Comparison of ENCODE assay signal across 18 mouse cellular contexts in the genomic region with DNA sequence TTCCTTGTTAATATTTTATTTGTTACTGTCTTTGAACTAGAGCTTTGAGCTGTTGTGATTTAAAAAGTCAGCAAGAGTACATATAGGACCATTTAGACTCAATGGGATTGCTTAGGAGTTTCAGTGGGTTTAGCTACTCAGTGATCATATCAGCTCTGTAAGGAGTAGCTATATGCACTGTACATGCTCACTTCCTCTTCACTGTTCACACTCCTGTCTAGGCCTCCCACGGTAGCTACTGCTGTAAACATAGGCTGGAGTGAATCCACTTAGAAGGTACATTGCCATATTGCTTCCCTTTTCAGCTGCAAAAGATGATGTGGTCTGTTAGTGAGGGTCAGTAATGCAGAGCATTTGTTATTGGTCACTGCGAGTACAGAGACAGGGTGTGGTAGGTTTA.
A peak's percentile ranks its signal among the peaks of the same experiment; 100 is the strongest.
DNase-seq lines count a peak whose midpoint lies in the region; ATAC-seq and TF ChIP-seq lines count a peak whose summit lies in the region.
"Had no signal": no experiment of that assay in that cellular context is flagged by ENCODE, and none has a peak within 500 bp of the region (broad histone marks: within the 10 kb centered on the region; RNA-seq: fewer than 3 reads in every experiment).

No protein-coding gene starts in this region.

- TF ChIP-seq POLR2A in MEL (IDR thresholded peaks at IDR 0.05; ENCODE audit: control insufficient read depth in 1 of 2, insufficient read depth in 1 of 2, low read depth in 1 of 2, low read length in 2 of 2, poor library complexity in 1 of 2) = no peak

- H3K9me3 ChIP-seq in forebrain, embryonic 10.5 days = peaks cover 3% of the 10 kb centered on the region; the same call in 1 of the 2 replicates
- H3K9me3 ChIP-seq in forebrain, embryonic 11.5 days (ENCODE audit: control insufficient read depth, low read length) = no peaks in the 10 kb centered on the region
- H3K9me3 ChIP-seq in MEL (replicated peaks; ENCODE audit: insufficient read depth, low read length) = no peaks in the 10 kb centered on the region
- H3K9me3 ChIP-seq: embryonic facial prominence, embryonic 13.5 days; heart, embryonic 12.5 days; hindbrain, embryonic 10.5 days had no signal

- no peak for DNase-seq in forebrain, embryonic 10.5 days (ENCODE audit: extremely low spot score, low spot score)
- no peak for DNase-seq in forebrain, embryonic 11.5 days (ENCODE audit: low spot score)
- DNase-seq in thymus, postnatal 10 days (ENCODE audit: low spot score in 2 of 2) = peak; percentile 7 to 29
- DNase-seq in thymus, postnatal 4 days = no peak
- DNase-seq in MEL (ENCODE audit: low read depth, low spot score) = peak; percentile 69
- DNase-seq in heart, adult 11 months = no peak
- DNase-seq: adrenal gland, adult 2 months; adrenal gland, postnatal 25 days; cerebellum, adult 11 months; cerebellum, adult 8-10 months; cerebellum, postnatal 14 days; gastrocnemius, postnatal 10 days had no signal

- H3K4me2 ChIP-seq in forebrain, embryonic 11.5 days (ENCODE audit: low read depth, low read length, severe bottlenecking) = no peak overlapping the region
- H3K4me2 ChIP-seq: embryonic facial prominence, embryonic 13.5 days; heart, embryonic 12.5 days; hindbrain, embryonic 14.5 days had no signal

- no peak overlapping the region for H3K4me3 ChIP-seq in forebrain, embryonic 10.5 days
- no peak overlapping the region for H3K4me3 ChIP-seq in forebrain, embryonic 11.5 days (ENCODE audit: low read depth, low read length)
- no peak overlapping the region for H3K4me3 ChIP-seq in MEL (ENCODE audit: control insufficient read depth in 1 of 2, insufficient read depth in 1 of 2, low read depth in 2 of 2, low read length in 2 of 2)
- H3K4me3 ChIP-seq: embryonic facial prominence, embryonic 13.5 days; heart, embryonic 12.5 days; hindbrain, embryonic 10.5 days had no signal

- no peak for TF ChIP-seq EP300 in MEL (IDR thresholded peaks at IDR 0.05; ENCODE audit: low read depth in 1 of 2, low read length in 2 of 2)

- no peak for TF ChIP-seq RAD21 in MEL (IDR thresholded peaks at IDR 0.05; ENCODE audit: low read depth, low read length)

- H3K79me2 ChIP-seq in MEL (ENCODE audit: control insufficient read depth, insufficient read depth, low read length, poor library complexity) = no peaks in the 10 kb centered on the region

- H3K27me3 ChIP-seq in forebrain, embryonic 10.5 days (ENCODE audit: poor library complexity, severe bottlenecking) = peaks cover 28% of the 10 kb centered on the region
- H3K27me3 ChIP-seq in forebrain, embryonic 11.5 days (ENCODE audit: control insufficient read depth, insufficient read depth, low read length) = no peaks in the 10 kb centered on the region
- no peaks in the 10 kb centered on the region for H3K27me3 ChIP-seq in MEL (ENCODE audit: control insufficient read depth in 1 of 2, insufficient read depth in 2 of 2, low read length in 2 of 2)
- H3K27me3 ChIP-seq: embryonic facial prominence, embryonic 13.5 days; heart, embryonic 12.5 days had no signal

- 86% methylated on average over 2 of the region's 2 CpGs for WGBS in forebrain, embryonic 10.5 days
- 84% methylated on average over 2 of the region's 2 CpGs for WGBS in forebrain, embryonic 11.5 days

- H3K4me1 ChIP-seq in forebrain, embryonic 10.5 days = peaks cover 9% of the 10 kb centered on the region
- H3K4me1 ChIP-seq in forebrain, embryonic 11.5 days (replicated peaks; ENCODE audit: control insufficient read depth, insufficient read depth, low read length) = no peaks in the 10 kb centered on the region; the same call in 1 of the 2 replicates
- H3K4me1 ChIP-seq in MEL (ENCODE audit: control insufficient read depth in 1 of 2, insufficient read depth in 2 of 2, low read length in 2 of 2) = peaks cover 0 to 2% of the 10 kb centered on the region in 2 experiments; a peak in 1 of 4 replicates
- H3K4me1 ChIP-seq: embryonic facial prominence, embryonic 13.5 days; heart, embryonic 12.5 days had no signal

- TF ChIP-seq CTCF in MEL (IDR thresholded peaks at IDR 0.05 in 2 of 3, conservative IDR thresholded peaks at IDR 0.05 in 1 of 3; ENCODE audit: control insufficient read depth in 1 of 3, insufficient read depth in 1 of 3, low read depth in 2 of 3, low read length in 3 of 3, poor library complexity in 1 of 3, severe bottlenecking in 1 of 3) = no peak

- no peak overlapping the region for H3K9ac ChIP-seq in forebrain, embryonic 11.5 days (ENCODE audit: low read length)
- no peak overlapping the region for H3K9ac ChIP-seq in MEL (ENCODE audit: control insufficient read depth, low read depth, low read length, poor library complexity, severe bottlenecking)
- H3K9ac ChIP-seq: embryonic facial prominence, embryonic 13.5 days; heart, embryonic 12.5 days; hindbrain, embryonic 14.5 days had no signal

- H3K27ac ChIP-seq in forebrain, embryonic 10.5 days = peak overlapping the region; percentile 48; the same call in 1 of the 2 replicates
- no peak overlapping the region for H3K27ac ChIP-seq in forebrain, embryonic 11.5 days (ENCODE audit: low read depth, low read length)
- H3K27ac ChIP-seq in MEL (ENCODE audit: control insufficient read depth, low read depth, low read length) = no peak overlapping the region
- H3K27ac ChIP-seq: embryonic facial prominence, embryonic 13.5 days; hindbrain, embryonic 10.5 days; hindbrain, embryonic 14.5 days had no signal

- ATAC-seq in forebrain, embryonic 11.5 days (replicated peaks; ENCODE audit: low FRiP score) = no peak
- peak; percentile 48 for ATAC-seq in megakaryocyte progenitor cell, adult 5-6 weeks (replicated peaks; ENCODE audit: poor library complexity)
- ATAC-seq: forebrain, embryonic 14.5 days had no signal

- H3K36me3 ChIP-seq in forebrain, embryonic 10.5 days (replicated peaks) = peaks cover 5% of the 10 kb centered on the region; the same call in 1 of the 2 replicates
- H3K36me3 ChIP-seq in forebrain, embryonic 11.5 days (ENCODE audit: control insufficient read depth, insufficient read depth, low read length) = no peaks in the 10 kb centered on the region
- H3K36me3 ChIP-seq in MEL (ENCODE audit: control insufficient read depth in 1 of 2, insufficient read depth in 2 of 2, low read length in 2 of 2) = peaks cover 0 to 9% of the 10 kb centered on the region in 2 experiments; a peak in 2 of 4 replicates
- H3K36me3 ChIP-seq: embryonic facial prominence, embryonic 13.5 days; heart, embryonic 12.5 days; hindbrain, embryonic 10.5 days had no signal

TF ChIP-seq in MEL, 35 proteins besides CTCF, POLR2A, EP300 and RAD21:
- TF ChIP-seq MAZ (IDR thresholded peaks at IDR 0.05; ENCODE audit: low read depth, low read length) = no peak
- TF ChIP-seq MXI1 (IDR thresholded peaks at IDR 0.05; ENCODE audit: low read depth, low read length) = no peak
- TF ChIP-seq ZMIZ1 (IDR thresholded peaks at IDR 0.05; ENCODE audit: low read depth, low read length) = no peak
- TF ChIP-seq MEF2A (IDR thresholded peaks at IDR 0.05; ENCODE audit: extremely low read depth, insufficient replicate concordance, low read depth, low read length, poor library complexity, severe bottlenecking) = no peak
- no peak for TF ChIP-seq USF2 (IDR thresholded peaks at IDR 0.05; ENCODE audit: borderline replicate concordance in 1 of 2, insufficient read depth in 1 of 2, low read depth in 1 of 2, low read length in 2 of 2)
- TF ChIP-seq ZKSCAN1 (IDR thresholded peaks at IDR 0.05; ENCODE audit: low read depth, low read length) = no peak
- TF ChIP-seq GATA1 (IDR thresholded peaks at IDR 0.05; ENCODE audit: low read depth, low read length) = 0 out of 2 replicates have a peak, but pooled peaks have one; percentile 7

Comparison
In these comparisons a context has a peak if more than half of its experiments do, and no peak if none do; other contexts are left out.
1. DNase-seq: peak in thymus, postnatal 10 days (2 of 2) and MEL (single experiment); none in forebrain, embryonic 10.5 days (single experiment), forebrain, embryonic 11.5 days (single experiment), thymus, postnatal 4 days (single experiment) and heart, adult 11 months (single experiment).